Mouse (Mus musculus): Measurements from ENCODE around the gene Dnmbp. TPM values are rescaled to one million over a fixed set of nuclear protein-coding genes. Genes with fewer than 3 reads are reported as not detected.

The Dnmbp gene
- polyA plus RNA-seq, 1 experiment: 13.9 TPM

DNA sequence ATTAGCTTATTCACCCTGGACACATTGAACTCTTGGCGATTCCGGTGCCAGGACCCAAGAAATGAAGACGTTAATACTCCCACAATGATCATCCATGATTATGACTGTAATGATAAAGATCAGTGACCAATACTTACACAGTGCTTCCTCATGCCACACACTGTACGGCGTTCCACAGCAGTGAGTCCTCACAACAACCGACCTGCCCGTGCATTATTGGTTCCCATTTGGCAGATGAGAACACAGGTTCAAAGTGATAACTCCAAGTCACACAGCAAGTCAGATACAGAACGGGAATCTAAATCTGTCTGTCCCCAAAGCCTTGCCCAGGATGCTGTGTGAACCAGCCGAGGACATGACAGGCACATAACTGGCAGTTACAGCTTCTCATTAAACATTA lies 25.0 kb downstream of the Dnmbp start:
- WGBS: 81% methylated on average over 9 of the region's 9 CpGs
- Histone ChIP-seq H3K4me1 (ENCODE audit: control insufficient read depth, insufficient read depth, low read length) (peaks cover 15% of the 10 kb centered on the region; the same call in 1 of the 2 replicates), H3K36me3 (ENCODE audit: control insufficient read depth, insufficient read depth, low read length) (no peaks in the 10 kb centered on the region), H3K27ac (ENCODE audit: insufficient read depth, low read depth, low read length) (no peak overlapping the region), H3K27me3 (replicated peaks; ENCODE audit: control insufficient read depth, insufficient read depth, low read length) (no peaks in the 10 kb centered on the region), H3K4me3 (ENCODE audit: insufficient read depth, low read depth, low read length) (no peak overlapping the region)
- TF ChIP-seq POLR2A (IDR thresholded peaks at IDR 0.05; ENCODE audit: low read depth, low read length) (no peak), CTCF (conservative IDR thresholded peaks at IDR 0.05; ENCODE audit: insufficient read depth, insufficient read length, low read depth, low read length) (no peak)
- no peak for DNase-seq

- TF ChIP-seq POLR2A (IDR thresholded peaks at IDR 0.05; ENCODE audit: low read depth, low read length) (no peak), CTCF (conservative IDR thresholded peaks at IDR 0.05; ENCODE audit: insufficient read depth, insufficient read length, low read depth, low read length) (no peak)
- Histone ChIP-seq H3K27ac (ENCODE audit: insufficient read depth, low read depth, low read length) (no peak overlapping the region), H3K27me3 (replicated peaks; ENCODE audit: control insufficient read depth, insufficient read depth, low read length) (no peaks in the 10 kb centered on the region)
Observed at GRCm38 (mm10) chr19:43912775-43913486, 27.1 kb downstream of the Dnmbp start.

DNA sequence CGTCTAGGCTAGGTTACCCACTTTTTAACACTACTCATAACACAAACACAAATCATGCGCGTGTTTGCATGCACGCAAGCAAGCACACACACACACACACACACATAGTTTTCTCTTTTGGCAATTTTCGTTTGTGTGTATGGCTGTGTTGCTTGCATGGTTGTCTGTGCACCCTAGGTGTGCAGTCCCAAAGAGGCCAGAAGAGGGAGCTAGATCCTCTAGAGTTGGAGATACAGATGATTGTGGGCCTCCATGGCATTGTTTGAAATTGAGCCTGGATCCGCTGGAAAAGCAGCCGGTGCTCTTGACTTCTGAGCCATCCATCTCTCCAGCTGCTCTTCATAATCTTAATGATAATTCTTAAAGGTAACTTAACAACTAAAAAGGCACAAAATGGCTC lies 33.5 kb downstream of the Dnmbp start:
- WGBS: 96% methylated on average over 7 of the region's 7 CpGs
- Histone ChIP-seq H3K4me1 (ENCODE audit: control insufficient read depth, insufficient read depth, low read length) (no peaks in the 10 kb centered on the region), H3K27me3 (replicated peaks; ENCODE audit: control insufficient read depth, insufficient read depth, low read length) (no peaks in the 10 kb centered on the region), H3K27ac (ENCODE audit: insufficient read depth, low read depth, low read length) (no peak overlapping the region), H3K4me3 (ENCODE audit: insufficient read depth, low read depth, low read length) (no peak overlapping the region), H3K36me3 (ENCODE audit: control insufficient read depth, insufficient read depth, low read length) (no peaks in the 10 kb centered on the region; the same call in 1 of the 2 replicates)
- no peak for DNase-seq
- TF ChIP-seq POLR2A (IDR thresholded peaks at IDR 0.05; ENCODE audit: low read depth, low read length) (no peak), CTCF (conservative IDR thresholded peaks at IDR 0.05; ENCODE audit: insufficient read depth, insufficient read length, low read depth, low read length) (peak; percentile 37)

More at GRCm38 (mm10) chr19:43912775-43913486, 27.1 kb downstream of the Dnmbp start:
- WGBS: 61% methylated on average over 4 of the region's 4 CpGs
- Histone ChIP-seq H3K4me3 (ENCODE audit: insufficient read depth, low read depth, low read length) (no peak overlapping the region), H3K36me3 (ENCODE audit: control insufficient read depth, insufficient read depth, low read length) (no peaks in the 10 kb centered on the region), H3K4me1 (ENCODE audit: control insufficient read depth, insufficient read depth, low read length) (peaks cover 12% of the 10 kb centered on the region; the same call in 1 of the 2 replicates)
- DNase-seq: peak; percentile 55

- WGBS: 39% methylated on average over 5 of the region's 5 CpGs
- TF ChIP-seq POLR2A (IDR thresholded peaks at IDR 0.05; ENCODE audit: low read depth, low read length): no peak
- peak; percentile 79 for TF ChIP-seq CTCF (conservative IDR thresholded peaks at IDR 0.05; ENCODE audit: insufficient read depth, insufficient read length, low read depth, low read length)
Observed at GRCm38 (mm10) chr19:43905985-43906384, 34.0 kb downstream of the Dnmbp start.

GRCm38 (mm10) chr19:43905136-43905535 lies 34.9 kb downstream of the Dnmbp start:
- H3K27ac ChIP-seq (ENCODE audit: insufficient read depth, low read depth, low read length): no peak overlapping the region
- H3K4me1 ChIP-seq (ENCODE audit: control insufficient read depth, insufficient read depth, low read length): no peaks in the 10 kb centered on the region
- DNase-seq: no peak
- TF ChIP-seq POLR2A (IDR thresholded peaks at IDR 0.05; ENCODE audit: low read depth, low read length) (no peak), CTCF (conservative IDR thresholded peaks at IDR 0.05; ENCODE audit: insufficient read depth, insufficient read length, low read depth, low read length) (no peak)
- WGBS: 85% methylated on average over 8 of the region's 8 CpGs
- H3K4me3 ChIP-seq (ENCODE audit: insufficient read depth, low read depth, low read length): no peak overlapping the region
- no peaks in the 10 kb centered on the region for H3K27me3 ChIP-seq (replicated peaks; ENCODE audit: control insufficient read depth, insufficient read depth, low read length)
- no peaks in the 10 kb centered on the region; the same call in 1 of the 2 replicates for H3K36me3 ChIP-seq (ENCODE audit: control insufficient read depth, insufficient read depth, low read length)

More at GRCm38 (mm10) chr19:43905985-43906384, 34.0 kb downstream of the Dnmbp start:
- Histone ChIP-seq H3K36me3 (ENCODE audit: control insufficient read depth, insufficient read depth, low read length) (no peaks in the 10 kb centered on the region; the same call in 1 of the 2 replicates), H3K4me1 (ENCODE audit: control insufficient read depth, insufficient read depth, low read length) (no peaks in the 10 kb centered on the region), H3K27me3 (replicated peaks; ENCODE audit: control insufficient read depth, insufficient read depth, low read length) (no peaks in the 10 kb centered on the region), H3K4me3 (ENCODE audit: insufficient read depth, low read depth, low read length) (no peak overlapping the region), H3K27ac (ENCODE audit: insufficient read depth, low read depth, low read length) (no peak overlapping the region)
- peak; percentile 68 for DNase-seq

- no peak for DNase-seq
- H3K36me3 ChIP-seq (ENCODE audit: control insufficient read depth, insufficient read depth, low read length): no peaks in the 10 kb centered on the region; the same call in 1 of the 2 replicates
- H3K27me3 ChIP-seq (replicated peaks; ENCODE audit: control insufficient read depth, insufficient read depth, low read length): no peaks in the 10 kb centered on the region
- no peak for TF ChIP-seq CTCF (conservative IDR thresholded peaks at IDR 0.05; ENCODE audit: insufficient read depth, insufficient read length, low read depth, low read length)
- no peak overlapping the region for H3K27ac ChIP-seq (ENCODE audit: insufficient read depth, low read depth, low read length)
- H3K4me1 ChIP-seq (ENCODE audit: control insufficient read depth, insufficient read depth, low read length): no peaks in the 10 kb centered on the region
- no peak overlapping the region for H3K4me3 ChIP-seq (ENCODE audit: insufficient read depth, low read depth, low read length)
- WGBS: 90% methylated on average over 11 of the region's 11 CpGs
Observed at GRCm38 (mm10) chr19:43904327-43904726, 35.7 kb downstream of the Dnmbp start.

GRCm38 (mm10) chr19:43902887-43903286 lies 37.1 kb downstream of the Dnmbp start:
- Histone ChIP-seq H3K4me1 (ENCODE audit: control insufficient read depth, insufficient read depth, low read length) (no peaks in the 10 kb centered on the region), H3K27me3 (replicated peaks; ENCODE audit: control insufficient read depth, insufficient read depth, low read length) (no peaks in the 10 kb centered on the region), H3K36me3 (ENCODE audit: control insufficient read depth, insufficient read depth, low read length) (no peaks in the 10 kb centered on the region; the same call in 1 of the 2 replicates), H3K4me3 (ENCODE audit: insufficient read depth, low read depth, low read length) (no peak overlapping the region), H3K27ac (ENCODE audit: insufficient read depth, low read depth, low read length) (no peak overlapping the region)
- no peak for DNase-seq
- TF ChIP-seq POLR2A (IDR thresholded peaks at IDR 0.05; ENCODE audit: low read depth, low read length) (no peak), CTCF (conservative IDR thresholded peaks at IDR 0.05; ENCODE audit: insufficient read depth, insufficient read length, low read depth, low read length) (no peak)
- 75% methylated on average over 12 of the region's 12 CpGs for WGBS
